ENCODE assay signal across 9 mouse cellular contexts in the genomic region with DNA sequence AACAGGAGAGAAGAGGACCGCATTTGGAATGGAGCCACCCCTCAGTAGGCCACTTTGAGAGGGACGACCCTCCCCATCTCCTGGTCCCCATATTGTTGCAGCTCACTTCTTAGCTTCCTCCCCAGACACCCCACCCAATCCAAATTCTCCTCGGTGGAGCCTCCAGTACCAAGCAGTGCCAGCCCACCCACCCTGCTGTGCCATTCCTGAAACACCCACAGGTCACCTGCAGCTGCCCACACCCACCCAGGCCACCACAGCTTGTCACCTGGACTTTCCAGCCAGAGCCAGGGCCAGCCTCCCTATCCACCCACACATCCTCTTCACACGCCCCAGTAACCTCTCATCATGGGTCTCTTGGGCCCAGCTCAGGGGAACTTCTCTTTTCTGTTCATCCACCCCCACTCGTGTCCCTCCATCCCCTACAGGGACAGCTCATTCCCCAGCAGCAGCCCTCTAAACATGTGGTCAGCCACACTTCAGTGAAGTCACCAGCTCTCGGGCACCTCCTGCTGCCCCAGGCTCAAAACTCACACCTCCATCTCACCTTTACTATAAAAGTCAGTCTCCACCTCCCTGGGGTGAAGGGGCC. TPM values are rescaled to one million over a fixed set of nuclear protein-coding genes. Genes with fewer than 3 reads are reported as not detected.
A peak's percentile ranks its signal among the peaks of the same experiment; 100 is the strongest.
DNase-seq lines count a peak whose midpoint lies in the region; ATAC-seq and TF ChIP-seq lines count a peak whose summit lies in the region.
"Had no signal": no experiment of that assay in that cellular context is flagged by ENCODE, and none has a peak within 500 bp of the region (broad histone marks: within the 10 kb centered on the region; RNA-seq: fewer than 3 reads in every experiment).

No protein-coding gene starts in this region.

- no peak for ATAC-seq in embryonic facial prominence, embryonic 15.5 days (ENCODE audit: insufficient number of reproducible peaks, low FRiP score, low TSS enrichment, low read depth)
- no peak for ATAC-seq in kidney, postnatal 0 days (replicated peaks; ENCODE audit: low FRiP score, low read depth)
- ATAC-seq in neural tube, embryonic 14.5 days (ENCODE audit: low read depth), result peak; percentile 0; the same call in 1 of the 2 replicates

- no peaks in the 10 kb centered on the region for H3K36me3 ChIP-seq in embryonic facial prominence, embryonic 15.5 days
- no peaks in the 10 kb centered on the region for H3K36me3 ChIP-seq in kidney, postnatal 0 days (ENCODE audit: insufficient read depth, low read length)
- peaks cover 8% of the 10 kb centered on the region; the same call in 1 of the 2 replicates for H3K36me3 ChIP-seq in neural tube, embryonic 14.5 days (ENCODE audit: control insufficient read depth, insufficient read depth, low read length)

- peaks cover 39% of the 10 kb centered on the region for H3K4me1 ChIP-seq in embryonic facial prominence, embryonic 15.5 days
- H3K4me1 ChIP-seq in kidney, postnatal 0 days (replicated peaks; ENCODE audit: insufficient read depth, low read length), result peaks cover 17% of the 10 kb centered on the region
- H3K4me1 ChIP-seq in neural tube, embryonic 14.5 days (ENCODE audit: control insufficient read depth, insufficient read depth, low read length), result peaks cover 11% of the 10 kb centered on the region

- intact Hi-C loops in left cerebral cortex, postnatal 4 days (cut with DNase I), result loop anchor here (10.0 kb wide), 1 partner anchor 47 kb away; a partner anchor contains a TSS

- DNase-seq in left cerebral cortex, adult 18-20 months (ENCODE audit: low spot score in 2 of 2), result peak; percentile 45 to 61
- DNase-seq in left cerebral cortex, postnatal 4 days, result no peak
- peak; percentile 20 for DNase-seq in kidney, postnatal 0 days (ENCODE audit: low spot score)
- DNase-seq in embryo, embryonic 11 days, result no peak
- DNase-seq in c-Kit-positive CD71-positive TER-119-positive erythroid progenitor cells, embryonic 14.5 days (ENCODE audit: low spot score), result no peak
- no peak for DNase-seq in Muller cell, postnatal 12 days (ENCODE audit: inconsistent ontology term)

- WGBS in embryonic facial prominence, embryonic 15.5 days, result 14% methylated on average over 6 of the region's 6 CpGs
- 6% methylated on average over 6 of the region's 6 CpGs for WGBS in kidney, postnatal 0 days
- 9% methylated on average over 6 of the region's 6 CpGs for WGBS in neural tube, embryonic 14.5 days

- H3K4me3 ChIP-seq in embryonic facial prominence, embryonic 15.5 days (replicated peaks), result peak overlapping the region; percentile 53
- no peak overlapping the region for H3K4me3 ChIP-seq in kidney, postnatal 0 days (replicated peaks; ENCODE audit: low read depth, low read length)
- peak overlapping the region; percentile 61 for H3K4me3 ChIP-seq in neural tube, embryonic 14.5 days (ENCODE audit: low read depth, low read length)

- H3K4me2 ChIP-seq in embryonic facial prominence, embryonic 15.5 days (replicated peaks), result peak overlapping the region; percentile 99
- H3K4me2 ChIP-seq in kidney, postnatal 0 days (ENCODE audit: low read length), result peak overlapping the region; percentile 87
- peak overlapping the region; percentile 60 for H3K4me2 ChIP-seq in neural tube, embryonic 14.5 days (ENCODE audit: low read depth, low read length)

- H3K9me3 ChIP-seq in embryonic facial prominence, embryonic 15.5 days (replicated peaks), result no peaks in the 10 kb centered on the region
- no peaks in the 10 kb centered on the region for H3K9me3 ChIP-seq in kidney, postnatal 0 days (replicated peaks; ENCODE audit: low read length)
- H3K9me3 ChIP-seq in neural tube, embryonic 14.5 days (ENCODE audit: control insufficient read depth, low read length), result no peaks in the 10 kb centered on the region

- peak; percentile 49; the same call in 1 of the 2 replicates for TF ChIP-seq CTCF in kidney, postnatal 0 days (IDR thresholded peaks at IDR 0.05; ENCODE audit: low read depth)

- 0 out of 2 replicates have a peak, but pooled peaks cover 5% of the 10 kb centered on the region for H3K27me3 ChIP-seq in embryonic facial prominence, embryonic 15.5 days
- H3K27me3 ChIP-seq in kidney, postnatal 0 days (ENCODE audit: insufficient read depth, low read length), result 0 out of 2 replicates have a peak, but pooled peaks cover 3% of the 10 kb centered on the region
- no peaks in the 10 kb centered on the region for H3K27me3 ChIP-seq in neural tube, embryonic 14.5 days (ENCODE audit: control insufficient read depth, insufficient read depth, low read length)

- H3K27ac ChIP-seq in embryonic facial prominence, embryonic 15.5 days (replicated peaks), result no peak overlapping the region
- no peak overlapping the region for H3K27ac ChIP-seq in kidney, postnatal 0 days
- H3K27ac ChIP-seq in neural tube, embryonic 14.5 days (ENCODE audit: low read depth, low read length), result no peak overlapping the region

- no peak overlapping the region for H3K9ac ChIP-seq in embryonic facial prominence, embryonic 15.5 days
- no peak overlapping the region for H3K9ac ChIP-seq in kidney, postnatal 0 days (ENCODE audit: low read depth, low read length)
- peak overlapping the region; percentile 75 for H3K9ac ChIP-seq in neural tube, embryonic 14.5 days (replicated peaks; ENCODE audit: low read depth, low read length)

RNA-seq across cellular contexts. Expression of a gene that starts 1.8 kb away (rescaled TPM):
- 100 to 1,000 TPM; 519 to 589 TPM for total RNA-seq in left cerebral cortex, adult 18-20 months (2021)
- total RNA-seq in left cerebral cortex, postnatal 4 days (2021), result 100 to 1,000 TPM; 299 to 336 TPM
- 3.7 and 6.1 TPM in 2 replicates for polyA plus RNA-seq in embryonic facial prominence, embryonic 15.5 days (2015; fragmentation: Nextera tagmentation; extraction: Ambion mirVana)
- 0.68 and 1.1 TPM in 2 replicates for polyA plus RNA-seq in kidney, postnatal 0 days (2015; fragmentation: Nextera tagmentation; extraction: Ambion mirVana)
- 39.9 and 62.7 TPM in 2 replicates for polyA plus RNA-seq in neural tube, embryonic 14.5 days (2014; fragmentation: Nextera tagmentation; extraction: Ambion mirVana)

RNA-seq across cellular contexts. Expression of a gene that starts 5.1 kb away (rescaled TPM):
- 1 to 10 TPM; 3.4 to 3.7 TPM for total RNA-seq in left cerebral cortex, adult 18-20 months (2021)
- total RNA-seq in left cerebral cortex, postnatal 4 days (2021), result 1 to 10 TPM; 2.5 to 2.8 TPM
- polyA plus RNA-seq in embryonic facial prominence, embryonic 15.5 days (2015; fragmentation: Nextera tagmentation; extraction: Ambion mirVana), result 26.1 and 28.1 TPM in 2 replicates
- 5.1 and 6.0 TPM in 2 replicates for polyA plus RNA-seq in kidney, postnatal 0 days (2015; fragmentation: Nextera tagmentation; extraction: Ambion mirVana)
- polyA plus RNA-seq in neural tube, embryonic 14.5 days (2014; fragmentation: Nextera tagmentation; extraction: Ambion mirVana), result 2.8 and 4.6 TPM in 2 replicates

RNA-seq across cellular contexts. Expression of a gene that starts 50.6 kb away (rescaled TPM):
- not detected for total RNA-seq in left cerebral cortex, adult 18-20 months (2021)
- total RNA-seq in left cerebral cortex, postnatal 4 days (2021), result not detected
- not detected in 2 replicates for polyA plus RNA-seq in embryonic facial prominence, embryonic 15.5 days (2015; fragmentation: Nextera tagmentation; extraction: Ambion mirVana)
- polyA plus RNA-seq in kidney, postnatal 0 days (2015; fragmentation: Nextera tagmentation; extraction: Ambion mirVana), result not detected in 2 replicates
- polyA plus RNA-seq in neural tube, embryonic 14.5 days (2014; fragmentation: Nextera tagmentation; extraction: Ambion mirVana), result not detected in 2 replicates
- polyA plus RNA-seq: heart, postnatal 0 days had no signal

RNA-seq across cellular contexts. Expression of a gene that starts 54.6 kb away (rescaled TPM):
- not detected for total RNA-seq in left cerebral cortex, adult 18-20 months (2021)
- not detected for total RNA-seq in left cerebral cortex, postnatal 4 days (2021)
- 0.23 and 0.30 TPM in 2 replicates for polyA plus RNA-seq in embryonic facial prominence, embryonic 15.5 days (2015; fragmentation: Nextera tagmentation; extraction: Ambion mirVana)
- not detected in 2 replicates for polyA plus RNA-seq in kidney, postnatal 0 days (2015; fragmentation: Nextera tagmentation; extraction: Ambion mirVana)
- polyA plus RNA-seq in neural tube, embryonic 14.5 days (2014; fragmentation: Nextera tagmentation; extraction: Ambion mirVana), result not detected in 2 replicates
- polyA plus RNA-seq: heart, postnatal 0 days had no signal

Comparison
In these comparisons a context has a peak if more than half of its experiments do, and no peak if none do; other contexts are left out.
1. DNase-seq: peak in left cerebral cortex, adult 18-20 months (2 of 2) and kidney, postnatal 0 days (single experiment); none in left cerebral cortex, postnatal 4 days (single experiment), embryo, embryonic 11 days (single experiment), c-Kit-positive CD71-positive TER-119-positive erythroid progenitor cells, embryonic 14.5 days (single experiment) and Muller cell, postnatal 12 days (single experiment).
2. Peak in every context shown above with its lines, with median percentiles within 50 percentile points of each other: H3K4me2 ChIP-seq.